Mouse (Mus musculus) erythroid progenitor cell, adult 5-6 weeks (primary cell): ENCODE results near the gene Zfp784. TPM values are rescaled to one million over a fixed set of nuclear protein-coding genes. Genes with fewer than 3 reads are reported as not detected.
A peak's percentile ranks its signal among the peaks of the same experiment; 100 is the strongest.
"Not testable (repeated sequence)": the region's sequence is repeated elsewhere in the genome, so short reads cannot be mapped to it uniquely, and the experiment has no call there.

Experiments used
- ATAC-seq: replicated peaks from 2 replicates; pipeline ENCODE4 v1.8.0; 2016; ENCODE audit warnings: moderate number of reproducible peaks, mild to moderate bottlenecking, moderate TSS enrichment, inconsistent platforms; ENCODE audit not compliant: poor library complexity, low FRiP score, severe bottlenecking
- total RNA-seq, 2 experiments: library from RNA; stranded (forward) in 1 of 2; stranded (reverse) in 1 of 2; fragments of 150-400 nt in 1 of 2; fragments of 186-747, 209-891 nt in 1 of 2; gene quantifications; 2 replicates each; pipeline versions ENCODE4 v1.2.3 to v1.2.4; 2015 to 2017; ENCODE audit warnings: low replicate concordance in 2 of 2

The Zfp784 gene
- 0.42 and 1.8 TPM in 2 replicates for total RNA-seq (2015; ENCODE audit: low replicate concordance)
- total RNA-seq (2017; ENCODE audit: low replicate concordance): 0.90 TPM in 1 of 2 replicates, not detected in the other

- peak; percentile 95 for ATAC-seq
Observed at GRCm38 (mm10) chr7:5038109-5038732, at the start of gene Zfp784. Gene Zfp784 (minus strand): TSS chr7:5038446.

DNA sequence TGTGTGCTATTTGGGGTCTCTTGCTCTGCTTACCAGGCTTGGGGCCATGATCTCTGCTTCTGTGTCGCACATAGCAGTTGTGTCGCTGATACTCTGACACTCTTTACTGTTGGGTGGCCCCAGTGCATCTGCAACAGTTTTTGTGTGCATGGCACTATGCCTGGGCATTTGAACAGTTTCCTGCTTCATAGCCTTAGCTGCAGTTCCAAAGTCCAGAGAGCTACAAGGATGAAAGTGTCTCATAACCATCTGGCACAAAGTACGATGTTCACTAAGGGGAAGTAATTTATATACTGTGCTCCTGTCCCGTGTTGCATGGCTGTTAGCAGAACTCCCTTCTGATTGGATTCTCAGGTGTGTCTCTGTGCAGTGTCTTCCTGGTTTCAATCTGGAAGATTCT, 49.6 kb upstream of the Zfp784 start:
- ATAC-seq: no peak

DNA sequence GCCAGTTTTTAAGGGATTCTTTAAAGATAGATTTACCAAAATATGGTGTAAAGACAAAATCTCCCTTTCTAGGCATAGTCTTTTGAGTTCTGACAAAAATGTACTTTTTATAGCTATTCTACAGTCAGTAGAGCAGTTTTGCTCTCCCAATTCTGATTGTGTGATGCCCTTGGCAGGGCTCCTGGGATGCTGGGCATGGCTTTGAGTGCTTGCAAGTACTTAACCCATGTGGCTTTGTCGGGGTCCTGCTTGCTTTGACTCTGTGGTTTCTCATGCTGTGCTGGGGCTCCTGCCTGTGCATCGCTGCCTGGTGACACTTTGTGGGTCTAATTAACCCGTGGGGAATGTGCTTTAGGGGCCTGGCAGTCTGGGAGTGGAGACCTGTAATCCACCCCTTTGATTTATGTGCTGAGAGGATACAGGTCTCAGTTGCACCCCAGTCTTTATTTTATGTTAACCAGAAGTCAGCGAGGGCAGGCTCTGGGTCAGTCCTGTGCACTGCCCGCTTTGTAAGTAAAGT, 48.7 kb upstream of the Zfp784 start:
- ATAC-seq: no peak

GRCm38 (mm10) chr7:5085512-5085911, 47.3 kb upstream of the Zfp784 start:
- no peak for ATAC-seq

DNA sequence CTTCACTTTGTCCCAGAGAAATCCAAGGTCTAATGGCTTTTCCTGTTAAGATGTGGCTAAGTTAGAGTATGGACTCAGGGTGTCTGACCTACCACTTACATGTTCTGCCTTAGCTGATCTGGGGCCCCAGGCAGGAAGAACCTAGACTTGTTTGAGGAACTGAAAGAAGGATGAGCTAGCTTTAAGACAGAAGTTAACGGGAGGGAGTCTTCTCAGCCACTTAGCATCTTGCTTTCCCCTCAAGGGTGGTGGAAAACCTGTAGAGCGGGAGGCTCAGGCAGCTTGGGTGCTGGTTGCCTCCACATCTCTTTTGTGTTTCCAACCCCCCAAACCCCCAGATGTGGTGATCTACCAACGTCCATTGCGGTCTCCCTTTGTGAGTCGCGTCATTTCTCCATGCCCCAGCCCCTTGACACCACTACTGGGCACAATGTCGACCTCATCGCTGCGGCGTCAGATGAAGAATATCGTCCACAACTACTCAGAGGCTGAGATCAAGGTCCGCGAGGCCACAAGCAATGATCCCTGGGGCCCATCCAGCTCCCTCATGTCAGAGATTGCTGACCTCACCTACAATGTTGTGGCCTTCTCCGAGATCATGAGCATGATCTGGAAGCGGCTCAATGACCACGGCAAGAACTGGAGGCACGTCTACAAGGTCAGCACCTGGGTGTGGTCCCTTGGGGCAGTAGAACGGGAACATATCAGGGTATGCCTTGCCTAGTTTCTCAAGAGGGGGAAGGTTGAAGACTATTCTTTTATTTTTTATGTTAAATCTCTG, 45.3 kb upstream of the Zfp784 start:
- ATAC-seq: no peak

GRCm38 (mm10) chr7:5081939-5082338, 43.7 kb upstream of the Zfp784 start:
- ATAC-seq: no peak

GRCm38 (mm10) chr7:5081241-5081640, 43.0 kb upstream of the Zfp784 start:
- ATAC-seq: peak; percentile 71

GRCm38 (mm10) chr7:5080815-5081214, 42.6 kb upstream of the Zfp784 start:
- no peak for ATAC-seq

DNA sequence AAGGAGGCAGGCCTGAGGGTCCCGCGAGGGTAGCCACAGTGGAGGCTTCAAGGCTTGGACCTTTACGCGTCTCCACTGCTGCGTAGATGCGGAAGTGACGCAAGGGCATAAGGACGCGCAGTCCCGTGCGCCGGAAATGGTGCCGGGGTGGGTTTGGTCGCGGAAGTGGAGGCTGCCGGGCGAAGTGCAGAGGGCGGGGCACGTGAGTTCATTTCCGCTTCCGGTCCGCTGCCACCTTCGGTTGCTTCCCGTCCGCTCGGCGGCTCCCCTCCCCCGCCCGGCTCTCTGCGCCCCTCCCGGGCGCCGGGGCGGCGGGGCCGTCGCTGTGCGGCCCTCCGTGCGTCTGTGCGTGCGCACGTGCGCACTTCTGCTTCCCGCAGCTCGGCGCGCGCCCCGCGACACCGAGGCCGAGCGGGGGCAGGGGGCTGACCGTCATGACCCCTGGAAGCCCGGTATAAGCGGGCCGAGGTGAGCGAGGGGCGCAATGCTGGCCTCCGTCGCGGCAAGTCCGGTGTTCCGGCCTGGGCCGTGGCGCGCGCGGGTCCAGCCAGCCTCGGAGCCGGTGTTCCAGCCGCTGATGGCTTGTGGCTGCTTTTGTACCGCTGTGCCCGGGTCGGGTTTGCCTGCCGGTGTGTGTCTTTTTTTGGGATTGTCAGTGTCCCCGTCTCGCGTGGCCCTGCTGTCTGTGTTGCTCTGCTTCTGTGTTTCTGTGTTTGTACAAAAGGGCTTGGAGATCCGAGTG, 41.9 kb upstream of the Zfp784 start, which contains the start of gene Epn1:
Gene Epn1 (plus strand): TSS at position 226 of the 742 bp plus-strand sequence.
- ATAC-seq: peak; percentile 92

- not testable (repeated sequence) for ATAC-seq
Observed at GRCm38 (mm10) chr7:5079365-5080009, 41.2 kb upstream of the Zfp784 start.

- ATAC-seq: no peak
Observed at GRCm38 (mm10) chr7:5076931-5077330, 38.7 kb upstream of the Zfp784 start.

- no peak for ATAC-seq
Observed at GRCm38 (mm10) chr7:5074984-5075383, 36.7 kb upstream of the Zfp784 start.

DNA sequence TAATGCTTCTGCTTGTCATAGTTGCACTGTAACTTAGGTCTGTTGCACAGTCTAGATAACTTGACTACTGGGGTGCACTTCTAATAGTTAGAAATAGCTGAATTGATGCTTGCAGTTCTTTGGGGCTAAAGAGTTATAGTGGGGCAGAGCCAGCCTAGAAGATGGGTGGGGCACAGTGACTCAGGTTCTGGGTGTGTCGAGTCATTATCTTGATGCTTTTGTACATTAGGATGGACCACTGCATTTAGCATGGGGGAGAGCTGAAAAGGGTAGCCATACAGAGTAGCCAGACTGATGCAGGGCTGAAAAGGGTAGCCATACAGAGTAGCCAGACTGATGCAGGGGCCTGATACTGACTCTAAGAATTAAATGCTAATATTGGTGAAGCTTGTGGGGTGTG, 35.3 kb upstream of the Zfp784 start:
- peak; percentile 89 for ATAC-seq

DNA sequence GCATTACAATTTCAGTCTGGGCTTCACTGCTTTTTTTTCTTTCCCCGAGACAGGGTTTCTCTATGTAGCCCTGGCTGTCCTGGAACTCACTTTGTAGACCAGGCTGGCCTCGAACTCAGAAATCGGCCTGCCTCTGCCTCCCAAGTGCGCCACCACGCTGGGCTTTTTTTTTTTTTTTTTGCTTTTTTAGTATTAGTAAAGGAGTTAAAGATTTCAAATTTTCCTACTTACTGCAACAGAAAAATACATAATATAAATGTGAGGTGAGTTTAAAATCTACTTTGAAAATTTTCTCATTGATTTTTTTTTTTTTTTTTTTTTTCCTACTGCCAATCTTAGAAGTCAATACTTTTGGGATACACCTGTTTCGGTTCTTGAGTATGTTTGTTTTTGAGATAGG, 26.6 kb upstream of the Zfp784 start:
- no peak for ATAC-seq

DNA sequence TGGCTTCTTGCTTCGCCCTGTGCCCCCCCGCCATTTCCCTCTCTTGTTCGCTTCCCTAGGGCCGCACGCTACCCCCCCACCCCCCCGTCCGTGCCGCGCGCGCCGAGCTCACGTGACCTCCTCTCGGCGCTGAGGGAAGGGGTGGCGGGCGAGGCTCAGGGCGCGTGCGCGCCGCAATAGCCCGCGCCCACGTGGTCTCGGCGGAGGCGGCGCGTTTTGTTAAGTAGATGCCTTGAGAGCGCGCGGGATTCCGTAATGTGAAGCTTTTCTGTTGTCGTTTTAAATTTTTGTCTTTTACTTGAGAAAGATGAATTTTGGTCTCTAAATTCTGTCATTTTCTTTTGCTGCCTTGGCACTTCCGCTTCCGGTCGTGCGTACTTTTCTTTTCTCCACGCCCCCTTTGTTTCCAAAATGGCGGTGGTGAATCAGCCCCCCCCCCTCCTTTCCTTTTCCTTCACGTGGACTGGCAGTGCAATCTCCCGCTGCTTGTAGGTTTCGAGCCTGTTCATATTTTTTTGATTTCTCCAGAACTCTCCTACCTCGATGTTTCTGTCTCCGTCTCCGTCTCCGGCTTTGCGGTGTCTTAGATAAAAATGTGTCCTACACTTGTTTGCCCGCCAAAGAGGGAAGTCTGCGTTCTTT, 24.2 kb upstream of the Zfp784 start:
- ATAC-seq: peak; percentile 13; the same call in 1 of the 2 replicates

DNA sequence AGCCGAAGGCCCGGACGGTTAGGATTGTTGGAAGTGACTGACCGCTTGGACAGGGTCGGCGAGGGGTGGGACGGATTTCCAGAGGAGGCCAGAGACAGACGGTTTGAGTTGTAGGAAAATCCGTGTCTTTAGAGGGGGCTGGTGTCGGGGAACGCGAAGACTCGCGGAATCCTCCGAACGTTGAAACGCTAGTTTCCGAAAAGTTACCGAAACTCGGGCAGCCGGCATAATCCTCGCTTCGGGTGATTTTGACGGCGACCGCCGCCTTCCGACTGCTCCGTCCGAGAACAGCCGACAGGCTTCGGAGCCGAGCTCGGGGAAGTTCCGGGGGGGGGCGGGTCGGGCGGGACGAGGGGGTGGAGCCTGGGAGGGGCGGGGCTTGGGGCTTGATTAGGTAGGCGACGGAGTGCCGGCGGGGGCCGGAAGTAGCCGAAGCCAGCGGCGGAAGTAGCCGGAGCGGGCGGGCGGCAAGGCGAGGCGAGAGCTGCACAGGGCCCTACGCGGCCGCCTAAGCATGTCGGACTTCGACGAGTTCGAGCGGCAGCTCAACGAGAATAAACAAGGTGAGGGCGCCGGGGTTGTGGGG, 23.6 kb upstream of the Zfp784 start, which contains the start of gene U2af2:
Gene U2af2 (plus strand): TSS at position 370 of the 586 bp plus-strand sequence.
- peak; percentile 67 for ATAC-seq

GRCm38 (mm10) chr7:5060944-5061773, 22.9 kb upstream of the Zfp784 start:
- ATAC-seq: peak; percentile 80

- ATAC-seq: peak; percentile 60
Observed at GRCm38 (mm10) chr7:5060239-5060731, 22.0 kb upstream of the Zfp784 start.
